Mouse (Mus musculus) layer of hippocampus, postnatal 25 days (tissue): ENCODE measurements around the gene Cntnap5c. TPM values are rescaled to one million over a fixed set of nuclear protein-coding genes. Genes with fewer than 3 reads are reported as not detected.
A peak's percentile ranks its signal among the peaks of the same experiment; 100 is the strongest.
"Not testable (repeated sequence)": the region's sequence is repeated elsewhere in the genome, so short reads cannot be mapped to it uniquely, and the experiment has no call there.

Experiments
- DNase-seq, 2 experiments: peaks; one replicate each; pipeline ENCODE4 v3.0.0; 2022; ENCODE audit warnings: mixed read lengths in 2 of 2, low spot score in 1 of 2; ENCODE audit errors: extremely low spot score in 1 of 2
- total RNA-seq, 2 experiments: library from RNA; stranded (reverse); gene quantifications; 2 replicates each; pipeline ENCODE4 v1.2.3; 2021

Gene Cntnap5c
- 10 to 100 TPM; 19.6 to 24.7 TPM for total RNA-seq

- peak; percentile 14 to 24 for DNase-seq
Measured at GRCm38 (mm10) chr17:57768622-57769610, at the start of gene Cntnap5c. TSS of gene Cntnap5c (plus strand) at chr17:57769570.

DNA sequence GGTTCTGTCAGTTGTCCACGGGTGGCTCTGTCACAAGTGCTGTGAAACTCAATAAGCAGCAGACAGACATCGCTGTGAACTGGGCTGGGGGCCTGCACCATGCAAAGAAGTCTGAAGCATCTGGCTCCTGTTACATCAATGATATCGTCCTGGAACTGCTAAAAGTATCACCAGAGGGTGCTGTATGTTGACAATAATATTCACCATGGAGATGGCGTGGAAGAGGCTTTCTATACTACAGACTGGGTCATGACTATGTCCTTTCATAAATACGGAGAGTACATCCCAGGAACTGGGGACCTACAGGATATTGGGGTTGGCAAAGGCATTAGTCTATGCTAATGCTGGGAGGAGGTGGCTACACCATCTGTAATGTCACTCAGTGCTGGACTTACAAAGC, 27.3 kb upstream of the Cntnap5c start, which contains the start of gene Gm21834:
Gm21834 (minus strand) TSS at position 101 of the 400 bp plus-strand sequence.
- no peak for DNase-seq

DNA sequence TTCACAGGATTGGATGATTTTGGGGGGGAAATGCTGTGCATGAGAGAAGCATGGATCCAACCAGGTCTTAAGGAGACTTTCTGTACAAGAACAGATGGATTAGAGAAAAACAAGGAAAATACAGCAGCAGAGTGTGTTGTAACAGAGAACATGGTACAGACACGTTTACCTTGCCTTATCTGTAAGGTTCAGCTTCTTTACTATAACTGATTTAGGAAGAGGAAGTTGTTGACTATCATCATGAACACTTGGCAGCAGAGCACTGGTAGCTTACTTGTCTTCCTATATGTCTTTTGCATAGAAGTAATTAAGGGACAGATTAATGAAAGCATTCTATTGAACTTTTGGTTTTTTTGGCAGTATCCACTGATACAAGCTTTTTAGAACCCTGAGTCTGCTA, 11.3 kb upstream of the Cntnap5c start:
- DNase-seq, result no peak

- no peak for DNase-seq
Measured at GRCm38 (mm10) chr17:57767306-57767705, 2.1 kb upstream of the Cntnap5c start.

DNA sequence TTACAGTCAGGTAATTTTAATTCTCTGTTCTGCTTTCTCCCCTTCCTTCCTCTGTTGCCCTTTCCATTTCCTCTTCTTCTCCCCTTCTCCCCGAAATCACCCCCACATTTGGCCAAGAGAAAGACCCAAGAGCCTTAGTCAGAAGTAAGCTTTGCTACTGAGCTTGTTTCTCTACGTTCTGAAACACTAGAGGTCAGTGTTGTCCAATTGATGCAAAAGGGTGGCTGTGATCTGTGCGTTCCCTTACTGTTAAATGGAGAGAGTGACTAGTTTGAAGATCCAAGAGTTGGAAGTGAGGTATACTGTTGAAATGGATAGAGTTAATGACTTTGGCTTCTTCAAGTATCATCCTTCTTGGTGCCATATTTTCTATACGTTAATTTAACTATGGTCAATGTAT, 1.5 kb downstream of the Cntnap5c start:
- peak in 1 of 2 experiments; percentile 8 for DNase-seq

GRCm38 (mm10) chr17:57788161-57788799, 18.9 kb downstream of the Cntnap5c start:
- DNase-seq, result no peak

DNA sequence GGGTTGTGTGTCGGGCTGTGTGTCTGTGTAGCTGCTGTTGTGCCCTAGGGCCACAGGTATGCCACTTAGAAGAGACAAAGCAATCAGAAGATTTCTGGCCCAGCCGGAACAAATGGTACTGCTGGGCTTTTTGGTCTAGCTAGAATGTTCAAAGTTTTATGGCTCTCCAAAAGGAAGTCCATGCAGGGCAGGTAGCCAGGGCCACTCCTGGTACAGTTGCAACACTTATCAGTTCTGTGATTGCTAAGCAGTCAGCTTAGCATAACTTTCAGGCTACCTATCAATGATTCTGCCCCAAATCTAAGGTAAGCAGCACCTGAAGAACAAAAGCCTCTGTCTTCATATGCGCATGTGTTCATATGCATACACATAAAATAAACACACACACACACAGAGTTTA, 26.0 kb downstream of the Cntnap5c start:
- no peak for DNase-seq

- no peak for DNase-seq
Measured at GRCm38 (mm10) chr17:57796668-57797311, 27.4 kb downstream of the Cntnap5c start.

DNA sequence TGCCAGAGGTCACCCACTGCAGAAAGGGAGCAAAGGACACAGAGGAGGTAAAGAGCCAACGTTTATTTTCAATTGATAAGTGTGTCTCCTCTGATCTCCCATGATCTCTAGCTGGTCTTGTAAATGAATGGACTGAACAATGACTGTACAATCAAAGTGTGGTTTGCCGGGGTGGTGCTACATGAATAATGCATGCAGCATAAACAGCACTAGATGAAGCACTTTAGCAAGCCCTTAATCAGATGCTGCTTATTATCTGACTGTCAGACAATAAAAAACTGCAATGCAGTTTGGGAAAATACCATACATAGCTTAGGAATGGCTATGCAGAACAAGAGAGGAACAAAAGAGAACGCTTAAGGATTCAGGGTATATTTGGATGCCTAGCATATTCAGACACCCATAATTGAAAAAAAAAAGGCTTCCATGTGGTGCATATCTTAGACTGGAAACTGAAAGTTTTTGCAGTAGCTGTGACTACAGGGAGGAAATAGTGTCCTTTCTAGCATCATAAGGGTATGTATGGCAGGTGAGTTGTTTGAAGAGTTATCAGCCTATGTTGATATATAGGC, 30.1 kb downstream of the Cntnap5c start:
- DNase-seq, result no peak

DNA sequence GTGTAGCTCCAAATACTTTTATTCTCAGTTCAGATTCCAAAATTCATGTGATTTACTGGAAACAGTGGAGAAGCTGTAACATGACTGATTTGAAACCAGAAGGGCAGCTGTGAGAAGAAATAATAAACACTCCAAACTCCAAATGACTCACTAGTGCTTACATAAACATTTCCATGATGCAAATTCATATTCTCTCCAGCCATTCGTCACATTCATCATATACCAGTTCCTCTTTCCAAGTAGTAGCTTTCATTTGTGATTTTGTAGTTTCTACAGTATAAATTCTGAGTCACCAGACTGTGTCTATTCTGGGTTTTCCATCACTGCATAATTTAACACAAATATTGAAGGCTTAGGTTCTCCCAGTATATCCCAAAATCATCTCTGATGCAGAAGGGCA, 31.8 kb downstream of the Cntnap5c start:
- no peak for DNase-seq

GRCm38 (mm10) chr17:57837090-57837971, 68.0 kb downstream of the Cntnap5c start:
- DNase-seq, result no peak

DNA sequence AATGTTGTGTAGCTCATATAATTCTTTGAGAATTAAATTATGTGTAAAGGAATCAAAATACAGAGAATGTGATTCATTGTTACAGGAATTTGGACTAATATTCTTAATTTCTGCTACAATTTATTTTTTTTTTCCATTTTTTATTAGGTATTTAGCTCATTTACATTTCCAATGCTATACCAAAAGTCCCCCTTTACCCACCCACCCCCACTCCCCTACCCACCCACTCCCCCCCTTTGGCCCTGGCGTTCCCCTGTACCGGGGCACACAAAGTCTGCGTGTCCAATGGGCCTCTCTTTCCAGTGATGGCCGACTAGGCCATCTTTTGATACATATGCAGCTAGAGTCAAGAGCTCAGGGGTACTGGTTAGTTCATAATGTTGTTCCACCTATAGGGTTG, 86.4 kb downstream of the Cntnap5c start:
- DNase-seq, result not testable (repeated sequence)

DNA sequence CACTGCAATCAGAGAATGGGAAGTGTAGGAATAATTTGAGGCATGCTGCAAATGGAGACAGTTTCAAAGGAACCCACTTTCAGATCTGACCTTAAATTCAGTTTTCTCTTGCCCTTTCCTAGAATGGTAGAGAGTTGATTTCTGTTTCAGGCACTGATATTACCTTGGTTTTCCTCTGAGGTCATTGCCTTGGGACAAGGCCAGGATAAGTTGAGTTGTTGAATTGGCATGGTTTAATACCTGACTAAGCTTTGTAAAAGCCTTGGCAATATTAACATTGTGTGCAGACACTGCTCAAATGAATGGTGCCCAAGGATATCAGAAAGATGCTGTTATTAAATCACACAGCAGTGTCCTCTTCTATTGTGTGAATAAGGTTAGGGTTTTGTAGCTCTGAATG, 96.6 kb downstream of the Cntnap5c start:
- no peak for DNase-seq

DNA sequence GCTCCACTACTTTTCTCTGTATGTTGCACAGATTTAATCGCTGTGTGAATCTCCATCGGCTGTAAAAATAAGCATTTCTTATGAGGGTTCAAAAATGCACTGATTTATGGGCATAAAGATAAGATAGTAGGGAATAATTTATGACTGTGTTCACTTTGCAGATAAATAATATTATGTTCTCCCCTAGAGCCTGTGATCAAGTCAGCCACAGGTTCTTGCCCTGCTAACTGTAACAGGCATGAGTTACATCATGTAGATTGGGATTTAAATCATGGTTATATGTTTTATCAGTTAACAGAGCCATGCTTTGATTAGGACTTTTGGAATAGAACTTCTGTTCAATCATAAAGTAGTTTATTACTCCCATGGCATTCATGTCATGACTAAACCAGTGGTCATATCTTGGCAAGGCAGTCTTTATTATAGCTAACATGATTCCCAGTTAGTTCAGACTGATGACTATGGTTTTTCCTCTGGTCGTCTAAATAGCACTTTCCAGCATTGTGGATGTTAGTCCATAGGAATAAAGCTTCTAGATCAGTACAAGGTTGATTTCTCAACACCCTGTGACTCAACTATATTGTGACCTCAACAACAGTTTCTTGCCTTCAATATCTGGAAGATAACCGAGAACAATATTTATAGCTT, 118.5 kb downstream of the Cntnap5c start:
- no peak for DNase-seq

DNA sequence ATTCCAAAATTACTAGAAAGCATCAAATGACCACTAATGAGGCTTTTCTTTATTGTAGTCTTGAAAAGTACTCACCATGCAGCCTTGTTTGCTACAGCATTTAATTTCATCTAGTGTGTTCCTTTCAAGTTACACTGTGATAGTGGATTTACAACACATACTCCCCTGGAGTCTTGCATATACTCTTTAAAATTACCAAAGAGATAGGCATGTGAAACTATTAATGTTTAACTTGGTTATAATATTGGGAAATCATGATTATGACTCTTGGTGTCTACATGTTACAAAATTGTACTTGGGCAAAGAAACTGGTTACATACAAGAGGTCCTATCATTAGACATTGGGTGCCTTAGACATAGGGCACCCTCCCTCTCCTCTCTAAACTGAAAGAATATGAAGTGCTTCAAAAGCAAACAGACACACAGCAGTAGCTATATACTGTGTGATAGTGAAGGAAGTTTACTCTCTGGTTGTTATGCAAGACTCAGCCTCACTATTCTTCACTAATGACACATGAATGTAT, 142.5 kb downstream of the Cntnap5c start:
- DNase-seq, result no peak

- DNase-seq, result no peak
Measured at GRCm38 (mm10) chr17:57984230-57984629, 214.9 kb downstream of the Cntnap5c start.

GRCm38 (mm10) chr17:57988420-57988819, 219.1 kb downstream of the Cntnap5c start:
- DNase-seq, result peak in 1 of 2 experiments; percentile 14

GRCm38 (mm10) chr17:57996461-57996860, 227.1 kb downstream of the Cntnap5c start:
- no peak for DNase-seq

- DNase-seq, result no peak
Measured at GRCm38 (mm10) chr17:57999080-57999479, 229.7 kb downstream of the Cntnap5c start.
